Mouse (Mus musculus) erythroblast, adult 5-6 weeks (primary cell): ENCODE measurements around the gene Ajm1. TPM values are rescaled to one million over a fixed set of nuclear protein-coding genes. Genes with fewer than 3 reads are reported as not detected.

Experiments used
- ATAC-seq: replicated peaks from 2 replicates; pipeline ENCODE4 v1.8.0; 2016; ENCODE audit warnings: moderate number of reproducible peaks, mild to moderate bottlenecking, moderate TSS enrichment, inconsistent platforms; ENCODE audit not compliant: poor library complexity, low FRiP score, severe bottlenecking
- total RNA-seq, 2 experiments: library from RNA; stranded (forward) in 1 of 2; stranded (reverse) in 1 of 2; fragments of 150-400 nt in 1 of 2; fragments of 200-764, 138-1000 nt in 1 of 2; gene quantifications; 2 replicates each; pipeline versions ENCODE4 v1.2.3 to v1.2.4; 2015 to 2017; ENCODE audit warnings: low replicate concordance in 2 of 2

Ajm1 gene
- total RNA-seq, 2 experiments from 2014 or later: not detected

GRCm38 (mm10) chr2:25540541-25540948, 41.0 kb downstream of the Ajm1 start:
- ATAC-seq: no peak

GRCm38 (mm10) chr2:25536531-25536930, 45.0 kb downstream of the Ajm1 start:
- no peak for ATAC-seq

GRCm38 (mm10) chr2:25534866-25535182, 46.7 kb downstream of the Ajm1 start:
- no peak for ATAC-seq

GRCm38 (mm10) chr2:25534178-25534865, 47.2 kb downstream of the Ajm1 start:
- 0 out of 2 replicates have a peak, but pooled peaks have one; percentile 48 for ATAC-seq

GRCm38 (mm10) chr2:25533707-25534106, 47.9 kb downstream of the Ajm1 start:
- no peak for ATAC-seq

- no peak for ATAC-seq
These were observed 54.9 kb downstream of the Ajm1 start for GRCm38 (mm10) chr2:25526510-25527302.

Other genes starting within 250 kb of the Ajm1 start
Only the 30 nearest of the 34 such genes appear.
- 7.7 and 13.3 TPM in 2 replicates for gene Uap1l1, start 216.1 kb downstream of the Ajm1 start, total RNA-seq (2015; ENCODE audit: low replicate concordance)
- 0.51 and 3.9 TPM in 2 replicates for gene Uap1l1, start 216.1 kb downstream of the Ajm1 start, total RNA-seq (2017; ENCODE audit: low replicate concordance)
- gene Sapcd2, start 209.4 kb downstream of the Ajm1 start, total RNA-seq (2015; ENCODE audit: low replicate concordance): 3.3 and 8.8 TPM in 2 replicates
- 0.98 and 8.0 TPM in 2 replicates for gene Sapcd2, start 209.4 kb downstream of the Ajm1 start, total RNA-seq (2017; ENCODE audit: low replicate concordance)
- gene Entpd2, start 185.9 kb downstream of the Ajm1 start, total RNA-seq (2015; ENCODE audit: low replicate concordance): not detected in 2 replicates
- gene Entpd2, start 185.9 kb downstream of the Ajm1 start, total RNA-seq (2017; ENCODE audit: low replicate concordance): not detected in 2 replicates
- gene Npdc1, start 182.4 kb downstream of the Ajm1 start, total RNA-seq (2015; ENCODE audit: low replicate concordance): not detected in 2 replicates
- not detected in 2 replicates for gene Npdc1, start 182.4 kb downstream of the Ajm1 start, total RNA-seq (2017; ENCODE audit: low replicate concordance)
- 2.7 and 4.0 TPM in 2 replicates for gene Fut7, start 158.5 kb downstream of the Ajm1 start, total RNA-seq (2015; ENCODE audit: low replicate concordance)
- gene Fut7, start 158.5 kb downstream of the Ajm1 start, total RNA-seq (2017; ENCODE audit: low replicate concordance): 4.4 and 4.5 TPM in 2 replicates
- 7.7 and 16.7 TPM in 2 replicates for gene Abca2, start 153.1 kb downstream of the Ajm1 start, total RNA-seq (2015; ENCODE audit: low replicate concordance)
- gene Abca2, start 153.1 kb downstream of the Ajm1 start, total RNA-seq (2017; ENCODE audit: low replicate concordance): 4.5 and 7.3 TPM in 2 replicates
- gene Clic3, start 124.9 kb downstream of the Ajm1 start, total RNA-seq (2015; ENCODE audit: low replicate concordance): not detected in 2 replicates
- gene Clic3, start 124.9 kb downstream of the Ajm1 start, total RNA-seq (2017; ENCODE audit: low replicate concordance): not detected in 2 replicates
- 18.2 and 33.8 TPM in 2 replicates for gene Paxx, start 120.7 kb downstream of the Ajm1 start, total RNA-seq (2015; ENCODE audit: low replicate concordance)
- 8.4 and 10.6 TPM in 2 replicates for gene Paxx, start 120.7 kb downstream of the Ajm1 start, total RNA-seq (2017; ENCODE audit: low replicate concordance)
- gene Ptgds, start 111.7 kb downstream of the Ajm1 start, total RNA-seq (2015; ENCODE audit: low replicate concordance): 1.3 TPM in 1 of 2 replicates, not detected in the other
- gene Ptgds, start 111.7 kb downstream of the Ajm1 start, total RNA-seq (2017; ENCODE audit: low replicate concordance): not detected in 2 replicates
- not detected in 2 replicates for gene Lcn12, start 87.8 kb downstream of the Ajm1 start, total RNA-seq (2015; ENCODE audit: low replicate concordance)
- not detected in 2 replicates for gene Lcn12, start 87.8 kb downstream of the Ajm1 start, total RNA-seq (2017; ENCODE audit: low replicate concordance)
- gene Fbxw5, start 81.0 kb downstream of the Ajm1 start, total RNA-seq (2015; ENCODE audit: low replicate concordance): 6.7 and 7.5 TPM in 2 replicates
- 3.2 and 5.1 TPM in 2 replicates for gene Fbxw5, start 81.0 kb downstream of the Ajm1 start, total RNA-seq (2017; ENCODE audit: low replicate concordance)
- gene C8g, start 80.0 kb downstream of the Ajm1 start, total RNA-seq (2015; ENCODE audit: low replicate concordance): not detected in 2 replicates
- gene C8g, start 80.0 kb downstream of the Ajm1 start, total RNA-seq (2017; ENCODE audit: low replicate concordance): not detected in 2 replicates
- 1.7 and 2.3 TPM in 2 replicates for gene Traf2, start 34.8 kb downstream of the Ajm1 start, total RNA-seq (2015; ENCODE audit: low replicate concordance)
- gene Traf2, start 34.8 kb downstream of the Ajm1 start, total RNA-seq (2017; ENCODE audit: low replicate concordance): 4.2 and 4.3 TPM in 2 replicates
- 27.3 and 50.2 TPM in 2 replicates for gene Edf1, start 23.9 kb downstream of the Ajm1 start, total RNA-seq (2015; ENCODE audit: low replicate concordance)
- gene Edf1, start 23.9 kb downstream of the Ajm1 start, total RNA-seq (2017; ENCODE audit: low replicate concordance): 32.2 and 32.9 TPM in 2 replicates
- gene Mamdc4, start 6.9 kb downstream of the Ajm1 start, total RNA-seq (2015; ENCODE audit: low replicate concordance): 2.5 and 7.1 TPM in 2 replicates
- gene Mamdc4, start 6.9 kb downstream of the Ajm1 start, total RNA-seq (2017; ENCODE audit: low replicate concordance): 4.3 and 4.5 TPM in 2 replicates
- gene Phpt1, start 6.5 kb downstream of the Ajm1 start, total RNA-seq (2015; ENCODE audit: low replicate concordance): 0.96 and 7.1 TPM in 2 replicates
- gene Phpt1, start 6.5 kb downstream of the Ajm1 start, total RNA-seq (2017; ENCODE audit: low replicate concordance): 2.1 TPM in 1 of 2 replicates, not detected in the other
- gene Rabl6, start 26.8 kb upstream of the Ajm1 start, total RNA-seq (2015; ENCODE audit: low replicate concordance): 18.1 and 22.4 TPM in 2 replicates
- gene Rabl6, start 26.8 kb upstream of the Ajm1 start, total RNA-seq (2017; ENCODE audit: low replicate concordance): 11.8 and 29.1 TPM in 2 replicates
- not detected in 2 replicates for gene Ccdc183, start 35.9 kb upstream of the Ajm1 start, total RNA-seq (2015; ENCODE audit: low replicate concordance)
- gene Ccdc183, start 35.9 kb upstream of the Ajm1 start, total RNA-seq (2017; ENCODE audit: low replicate concordance): not detected in 2 replicates
- 4.6 and 6.0 TPM in 2 replicates for gene Tmem141, start 40.2 kb upstream of the Ajm1 start, total RNA-seq (2015; ENCODE audit: low replicate concordance)
- 2.2 and 9.4 TPM in 2 replicates for gene Tmem141, start 40.2 kb upstream of the Ajm1 start, total RNA-seq (2017; ENCODE audit: low replicate concordance)
- gene Fcna, start 46.3 kb upstream of the Ajm1 start, total RNA-seq (2015; ENCODE audit: low replicate concordance): 20.5 and 47.1 TPM in 2 replicates
- 24.3 and 27.7 TPM in 2 replicates for gene Fcna, start 46.3 kb upstream of the Ajm1 start, total RNA-seq (2017; ENCODE audit: low replicate concordance)
- not detected in 2 replicates for gene Lcn8, start 71.4 kb upstream of the Ajm1 start, total RNA-seq (2015; ENCODE audit: low replicate concordance)
- gene Lcn8, start 71.4 kb upstream of the Ajm1 start, total RNA-seq (2017; ENCODE audit: low replicate concordance): not detected in 2 replicates
- gene Lcn5, start 76.2 kb upstream of the Ajm1 start, total RNA-seq (2015; ENCODE audit: low replicate concordance): not detected in 2 replicates
- not detected in 2 replicates for gene Lcn5, start 76.2 kb upstream of the Ajm1 start, total RNA-seq (2017; ENCODE audit: low replicate concordance)
- gene Lcn6, start 95.0 kb upstream of the Ajm1 start, total RNA-seq (2015; ENCODE audit: low replicate concordance): not detected in 2 replicates
- not detected in 2 replicates for gene Lcn6, start 95.0 kb upstream of the Ajm1 start, total RNA-seq (2017; ENCODE audit: low replicate concordance)
- not detected in 2 replicates for gene Lcn10, start 101.0 kb upstream of the Ajm1 start, total RNA-seq (2015; ENCODE audit: low replicate concordance)
- gene Lcn10, start 101.0 kb upstream of the Ajm1 start, total RNA-seq (2017; ENCODE audit: low replicate concordance): not detected in 2 replicates
- not detected in 2 replicates for gene Obp2a, start 118.3 kb upstream of the Ajm1 start, total RNA-seq (2015; ENCODE audit: low replicate concordance)
- gene Obp2a, start 118.3 kb upstream of the Ajm1 start, total RNA-seq (2017; ENCODE audit: low replicate concordance): not detected in 2 replicates
- gene Bmyc, start 125.0 kb upstream of the Ajm1 start, total RNA-seq (2015; ENCODE audit: low replicate concordance): 1.5 and 2.3 TPM in 2 replicates
- gene Bmyc, start 125.0 kb upstream of the Ajm1 start, total RNA-seq (2017; ENCODE audit: low replicate concordance): not detected in 2 replicates
- not detected in 2 replicates for gene Obp2b, start 155.3 kb upstream of the Ajm1 start, total RNA-seq (2015; ENCODE audit: low replicate concordance)
- not detected in 2 replicates for gene Obp2b, start 155.3 kb upstream of the Ajm1 start, total RNA-seq (2017; ENCODE audit: low replicate concordance)
- gene Lcn3, start 183.8 kb upstream of the Ajm1 start, total RNA-seq (2015; ENCODE audit: low replicate concordance): not detected in 2 replicates
- gene Lcn3, start 183.8 kb upstream of the Ajm1 start, total RNA-seq (2017; ENCODE audit: low replicate concordance): not detected in 2 replicates
- gene Lcn11, start 195.3 kb upstream of the Ajm1 start, total RNA-seq (2015; ENCODE audit: low replicate concordance): not detected in 2 replicates
- gene Lcn11, start 195.3 kb upstream of the Ajm1 start, total RNA-seq (2017; ENCODE audit: low replicate concordance): not detected in 2 replicates
- gene Gm13539, start 200.5 kb upstream of the Ajm1 start, total RNA-seq (2015; ENCODE audit: low replicate concordance): not detected in 2 replicates
- not detected in 2 replicates for gene Gm13539, start 200.5 kb upstream of the Ajm1 start, total RNA-seq (2017; ENCODE audit: low replicate concordance)